Mouse (Mus musculus): ENCODE measurements at regions not wholly inside any gene's neighbourhood (a gene's known extent, or its start where the extent isn't known, plus 50 kb on each side); places are given as distances from the start of the nearest gene placed in this dataset.

- in situ Hi-C loops (cut with MboI; ENCODE audit: low pct_ligation_motif_present, low pct_unique_long_range_greater_than_20kb, low sequenced_read_pairs) (no loop called here), dilution Hi-C loops (cut with MboI; ENCODE audit: extremely low pct_ligation_motif_present, extremely low pct_unique_long_range_greater_than_20kb, low sequenced_read_pairs) (no loop called here)
- DNase-seq (ENCODE audit: extremely low read depth): no peak
- no peak for TF ChIP-seq CHD1 (IDR thresholded peaks at IDR 0.05; ENCODE audit: low read depth, low read length)
- no peak for TF ChIP-seq POLR2AphosphoS2 (IDR thresholded peaks at IDR 0.05; ENCODE audit: low read depth, low read length)
- Histone ChIP-seq H3K9me3 (replicated peaks; ENCODE audit: low read length) (peaks cover 22% of the 10 kb centered on the region), H3K79me2 (replicated peaks; ENCODE audit: control insufficient read depth, extremely low read depth, insufficient read depth, poor library complexity, severe bottlenecking) (no peaks in the 10 kb centered on the region), H3K4me2 (ENCODE audit: insufficient read depth, low read depth, poor library complexity, severe bottlenecking) (no peak overlapping the region), H3K36me3 (replicated peaks in 1 of 2; ENCODE audit: control insufficient read depth in 1 of 2, insufficient read depth in 1 of 2, low read length in 1 of 2) (no peaks in the 10 kb centered on the region), H3K27ac (ENCODE audit: insufficient read depth, low read depth) (no peak overlapping the region), H3K27me3 (replicated peaks) (no peaks in the 10 kb centered on the region), H3K4me3 (replicated peaks in 1 of 3; ENCODE audit: low read depth in 2 of 3, low read length in 2 of 3, poor library complexity in 1 of 3) (no peak overlapping the region), H3K9ac (ENCODE audit: insufficient read depth, low read depth) (no peak overlapping the region), H3K4me1 (ENCODE audit: control insufficient read depth in 1 of 2, insufficient read depth in 2 of 2) (no peaks in the 10 kb centered on the region)
These were observed 345.3 kb upstream of the Slitrk6 start for GRCm38 (mm10) chr14:111100257-111100656.

GRCm38 (mm10) chr14:111096229-111096628 lies 341.3 kb upstream of the Slitrk6 start:
- Histone ChIP-seq H3K9ac (ENCODE audit: insufficient read depth, low read depth) (no peak overlapping the region), H3K4me2 (ENCODE audit: insufficient read depth, low read depth, poor library complexity, severe bottlenecking) (no peak overlapping the region), H3K27ac (ENCODE audit: insufficient read depth, low read depth) (no peak overlapping the region), H3K36me3 (replicated peaks in 1 of 2; ENCODE audit: control insufficient read depth in 1 of 2, insufficient read depth in 1 of 2, low read length in 1 of 2) (no peaks in the 10 kb centered on the region), H3K4me3 (replicated peaks in 1 of 3; ENCODE audit: low read depth in 2 of 3, low read length in 2 of 3, poor library complexity in 1 of 3) (no peak overlapping the region), H3K9me3 (replicated peaks; ENCODE audit: low read length) (peaks cover 20% of the 10 kb centered on the region), H3K27me3 (replicated peaks) (no peaks in the 10 kb centered on the region), H3K4me1 (ENCODE audit: control insufficient read depth in 1 of 2, insufficient read depth in 2 of 2) (no peaks in the 10 kb centered on the region), H3K79me2 (replicated peaks; ENCODE audit: control insufficient read depth, extremely low read depth, insufficient read depth, poor library complexity, severe bottlenecking) (no peaks in the 10 kb centered on the region)
- TF ChIP-seq POLR2AphosphoS2 (IDR thresholded peaks at IDR 0.05; ENCODE audit: low read depth, low read length) (no peak), TBP (conservative IDR thresholded peaks at IDR 0.05; ENCODE audit: low read depth, low read length) (no peak), PAX5 (IDR thresholded peaks at IDR 0.05; ENCODE audit: low read length) (no peak), ZKSCAN1 (IDR thresholded peaks at IDR 0.05; ENCODE audit: borderline replicate concordance, low read depth, low read length) (no peak), IRF4 (IDR thresholded peaks at IDR 0.05; ENCODE audit: low read depth, low read length) (no peak), MAX (IDR thresholded peaks at IDR 0.05; ENCODE audit: low read length) (no peak), MAFK (IDR thresholded peaks at IDR 0.05; ENCODE audit: insufficient replicate concordance, low read length) (no peak), JUND (conservative IDR thresholded peaks at IDR 0.05; ENCODE audit: low read depth, low read length) (no peak), CTCF (conservative IDR thresholded peaks at IDR 0.05 in 1 of 2, IDR thresholded peaks at IDR 0.05 in 1 of 2; ENCODE audit: low read depth in 2 of 2, low read length in 2 of 2) (no peak), USF1 (IDR thresholded peaks at IDR 0.05; ENCODE audit: low read depth, low read length) (no peak), MEF2A (IDR thresholded peaks at IDR 0.05; ENCODE audit: borderline replicate concordance, low read depth, low read length) (no peak), TCF12 (IDR thresholded peaks at IDR 0.05; ENCODE audit: low read depth, low read length) (no peak), RAD21 (IDR thresholded peaks at IDR 0.05; ENCODE audit: low read depth, low read length) (no peak)
- dilution Hi-C loops (cut with MboI; ENCODE audit: extremely low pct_ligation_motif_present, extremely low pct_unique_long_range_greater_than_20kb, low sequenced_read_pairs): no loop called here
- in situ Hi-C loops (cut with MboI; ENCODE audit: low pct_ligation_motif_present, low pct_unique_long_range_greater_than_20kb, low sequenced_read_pairs): no loop called here
- no peak for DNase-seq (ENCODE audit: extremely low read depth)

- Histone ChIP-seq H3K79me2 (replicated peaks; ENCODE audit: control insufficient read depth, extremely low read depth, insufficient read depth, poor library complexity, severe bottlenecking) (no peaks in the 10 kb centered on the region), H3K4me2 (ENCODE audit: insufficient read depth, low read depth, poor library complexity, severe bottlenecking) (no peak overlapping the region), H3K9ac (ENCODE audit: insufficient read depth, low read depth) (no peak overlapping the region), H3K27me3 (replicated peaks) (no peaks in the 10 kb centered on the region), H3K4me1 (ENCODE audit: control insufficient read depth in 1 of 2, insufficient read depth in 2 of 2) (no peaks in the 10 kb centered on the region), H3K4me3 (replicated peaks in 1 of 3; ENCODE audit: low read depth in 2 of 3, low read length in 2 of 3, poor library complexity in 1 of 3) (no peak overlapping the region), H3K27ac (ENCODE audit: insufficient read depth, low read depth) (no peak overlapping the region), H3K36me3 (replicated peaks in 1 of 2; ENCODE audit: control insufficient read depth in 1 of 2, insufficient read depth in 1 of 2, low read length in 1 of 2) (no peaks in the 10 kb centered on the region), H3K9me3 (replicated peaks; ENCODE audit: low read length) (peaks cover 21% of the 10 kb centered on the region)
- TF ChIP-seq GABPA (IDR thresholded peaks at IDR 0.05; ENCODE audit: insufficient replicate concordance, low read depth, low read length): no peak
- TF ChIP-seq RAD21 (IDR thresholded peaks at IDR 0.05; ENCODE audit: low read depth, low read length): no peak
- no peak for TF ChIP-seq USF1 (IDR thresholded peaks at IDR 0.05; ENCODE audit: low read depth, low read length)
- no peak for TF ChIP-seq ELF1 (IDR thresholded peaks at IDR 0.05; ENCODE audit: low read depth, low read length)
- TF ChIP-seq E2F4 (IDR thresholded peaks at IDR 0.05; ENCODE audit: insufficient replicate concordance, low read depth, low read length): no peak
- no peak for DNase-seq (ENCODE audit: extremely low read depth)
- dilution Hi-C loops (cut with MboI; ENCODE audit: extremely low pct_ligation_motif_present, extremely low pct_unique_long_range_greater_than_20kb, low sequenced_read_pairs): no loop called here
- in situ Hi-C loops (cut with MboI; ENCODE audit: low pct_ligation_motif_present, low pct_unique_long_range_greater_than_20kb, low sequenced_read_pairs): no loop called here
These were observed 319.6 kb upstream of the Slitrk6 start for GRCm38 (mm10) chr14:111074517-111074916.

Measured in CH12.LX (cell line).